Mouse (Mus musculus): Measurements from ENCODE around the gene Plekhg5.
"Not testable (repeated sequence)": the region's sequence is repeated elsewhere in the genome, so short reads cannot be mapped to it uniquely, and the experiment has no call there.

Gene Plekhg5

GRCm38 (mm10) chr4:152072121-152072601, at the start of gene Plekhg5:
Plekhg5 (plus strand) TSS chr4:152072498.
- DNase-seq: no peak

GRCm38 (mm10) chr4:152022506-152022905, 49.8 kb upstream of the Plekhg5 start:
- DNase-seq: no peak

- no peak for DNase-seq
Measured at GRCm38 (mm10) chr4:152024525-152024924, 47.8 kb upstream of the Plekhg5 start.

GRCm38 (mm10) chr4:152026751-152027508, 45.4 kb upstream of the Plekhg5 start:
- no peak for DNase-seq

- DNase-seq: peak; percentile 96
Measured at GRCm38 (mm10) chr4:152027524-152027923, 44.8 kb upstream of the Plekhg5 start, which contains the start of gene Zbtb48. Zbtb48 (minus strand) TSS chr4:152027671.

- no peak for DNase-seq
Measured at GRCm38 (mm10) chr4:152028456-152028855, 43.8 kb upstream of the Plekhg5 start.

GRCm38 (mm10) chr4:152029087-152029486, 43.2 kb upstream of the Plekhg5 start:
- no peak for DNase-seq

GRCm38 (mm10) chr4:152029997-152030396, 42.3 kb upstream of the Plekhg5 start:
- DNase-seq: no peak

- DNase-seq: no peak
Measured at GRCm38 (mm10) chr4:152032922-152033321, 39.4 kb upstream of the Plekhg5 start.

GRCm38 (mm10) chr4:152036464-152036863, 35.8 kb upstream of the Plekhg5 start:
- not testable (repeated sequence) for DNase-seq

- no peak for DNase-seq
Measured at GRCm38 (mm10) chr4:152038225-152038984, 33.9 kb upstream of the Plekhg5 start, which contains the start of gene Tas1r1. Tas1r1 (minus strand) TSS chr4:152038568.

GRCm38 (mm10) chr4:152038985-152039830, 33.1 kb upstream of the Plekhg5 start, which contains the start of gene Nol9:
Nol9 (plus strand) TSS chr4:152039321.
- DNase-seq: peak; percentile 94

GRCm38 (mm10) chr4:152039831-152040310, 32.4 kb upstream of the Plekhg5 start:
- no peak for DNase-seq

- no peak for DNase-seq
Measured at GRCm38 (mm10) chr4:152041924-152042641, 30.2 kb upstream of the Plekhg5 start.

GRCm38 (mm10) chr4:152043171-152043570, 29.1 kb upstream of the Plekhg5 start:
- DNase-seq: no peak

- no peak for DNase-seq
Measured at GRCm38 (mm10) chr4:152044609-152045008, 27.7 kb upstream of the Plekhg5 start.

- DNase-seq: no peak
Measured at GRCm38 (mm10) chr4:152062390-152063110, 9.7 kb upstream of the Plekhg5 start.

GRCm38 (mm10) chr4:152067280-152067679, 5.0 kb upstream of the Plekhg5 start:
- DNase-seq: no peak

- no peak for DNase-seq
Measured at GRCm38 (mm10) chr4:152068166-152068724, 4.1 kb upstream of the Plekhg5 start.

GRCm38 (mm10) chr4:152069245-152069644, 3.1 kb upstream of the Plekhg5 start:
- no peak for DNase-seq
